Mouse (Mus musculus) neutrophil, adult 5-6 weeks (primary cell): ENCODE data around the gene 2410002F23Rik. TPM values are rescaled to one million over a fixed set of nuclear protein-coding genes. Genes with fewer than 3 reads are reported as not detected.

Experiments
- total RNA-seq: library from RNA; stranded (forward); fragments of 200-1000 nt; gene quantifications from 2 replicates; pipeline ENCODE4 v1.2.3, GENCODE M21; 2017

The 2410002F23Rik gene
- total RNA-seq, 1 experiment from 2014 or later, result 59.7 TPM

Other genes with a start within 250 kb of the 2410002F23Rik start
- not detected in 2 replicates for gene Klk1b26, start 234.6 kb upstream of the 2410002F23Rik start, total RNA-seq
- not detected in 2 replicates for gene Klk1b27, start 194.4 kb upstream of the 2410002F23Rik start, total RNA-seq
- gene Klk1b21, start 144.4 kb upstream of the 2410002F23Rik start, total RNA-seq, result not detected in 2 replicates
- gene Klk1b22, start 134.0 kb upstream of the 2410002F23Rik start, total RNA-seq, result not detected in 2 replicates
- not detected in 2 replicates for gene Klk1b16, start 110.0 kb upstream of the 2410002F23Rik start, total RNA-seq
- not detected in 2 replicates for gene Klk1b24, start 58.5 kb upstream of the 2410002F23Rik start, total RNA-seq
- gene Klk1b3, start 48.5 kb upstream of the 2410002F23Rik start, total RNA-seq, result not detected in 2 replicates
- gene Klk1b4, start 39.3 kb upstream of the 2410002F23Rik start, total RNA-seq, result not detected in 2 replicates
- not detected in 2 replicates for gene Klk1b5, start 30.8 kb upstream of the 2410002F23Rik start, total RNA-seq
- gene Klk1, start 21.4 kb upstream of the 2410002F23Rik start, total RNA-seq, result not detected in 2 replicates
- gene Gm36864, start 10.5 kb upstream of the 2410002F23Rik start, total RNA-seq, result not detected in 2 replicates
- 1.4 TPM in 1 of 2 replicates, not detected in the other for gene 1700028J19Rik, start within 50 bp of the 2410002F23Rik start, total RNA-seq
- not detected in 2 replicates for gene Acp4, start 10.7 kb downstream of the 2410002F23Rik start, total RNA-seq
- gene Gm15517, start 14.7 kb downstream of the 2410002F23Rik start, total RNA-seq, result not detected in 2 replicates
- gene Clec11a, start 60.2 kb downstream of the 2410002F23Rik start, total RNA-seq, result 3.3 and 4.3 TPM in 2 replicates
- gene Shank1, start 63.5 kb downstream of the 2410002F23Rik start, total RNA-seq, result 2.1 and 5.9 TPM in 2 replicates
- not detected in 2 replicates for gene Syt3, start 137.4 kb downstream of the 2410002F23Rik start, total RNA-seq
- not detected in 2 replicates for gene 1700008O03Rik, start 139.1 kb downstream of the 2410002F23Rik start, total RNA-seq
- gene Lrrc4b, start 182.3 kb downstream of the 2410002F23Rik start, total RNA-seq, result not detected in 2 replicates
- not detected in 2 replicates for gene Aspdh, start 218.7 kb downstream of the 2410002F23Rik start, total RNA-seq
- 19.9 and 24.7 TPM in 2 replicates for gene Josd2, start 221.3 kb downstream of the 2410002F23Rik start, total RNA-seq
- gene Emc10, start 249.8 kb downstream of the 2410002F23Rik start, total RNA-seq, result 29.0 and 37.8 TPM in 2 replicates
- 7.3 and 7.6 TPM in 2 replicates for gene Fam71e1, start 249.9 kb downstream of the 2410002F23Rik start, total RNA-seq